Mouse (Mus musculus): ENCODE measurements around the gene Arhgef25. TPM values are rescaled to one million over a fixed set of nuclear protein-coding genes. Genes with fewer than 3 reads are reported as not detected.
"Not testable (repeated sequence)": the region's sequence is repeated elsewhere in the genome, so short reads cannot be mapped to it uniquely, and the experiment has no call there.

The Arhgef25 gene
- polyA plus RNA-seq, 1 experiment from 2014 or later, result 24.2 TPM

- H3K4me1 ChIP-seq (ENCODE audit: control insufficient read depth, insufficient read depth, low read length), result peaks cover 16% of the 10 kb centered on the region
- no peak overlapping the region for H3K4me3 ChIP-seq (ENCODE audit: low read depth, low read length)
- no peaks in the 10 kb centered on the region for H3K27me3 ChIP-seq (ENCODE audit: control insufficient read depth, insufficient read depth, low read length)
- peaks cover 23% of the 10 kb centered on the region for H3K36me3 ChIP-seq (ENCODE audit: control insufficient read depth, insufficient read depth, low read length)
- no peak overlapping the region for H3K27ac ChIP-seq (ENCODE audit: low read depth, low read length)
- no peak overlapping the region for H3K9ac ChIP-seq (replicated peaks; ENCODE audit: low read depth, low read length)
- no peak for ATAC-seq (ENCODE audit: low read depth)
- WGBS, result 70% methylated on average over 2 of the region's 2 CpGs
- no peak overlapping the region for H3K4me2 ChIP-seq (ENCODE audit: low read depth, low read length)
- no peaks in the 10 kb centered on the region for H3K9me3 ChIP-seq (ENCODE audit: control insufficient read depth, low read length)
Observed at GRCm38 (mm10) chr10:127198492-127198891, 8.6 kb upstream of the Arhgef25 start.

GRCm38 (mm10) chr10:127197505-127198110 lies 7.7 kb upstream of the Arhgef25 start:
- no peak overlapping the region for H3K4me3 ChIP-seq (ENCODE audit: low read depth, low read length)
- peaks cover 25% of the 10 kb centered on the region for H3K36me3 ChIP-seq (ENCODE audit: control insufficient read depth, insufficient read depth, low read length)
- H3K27ac ChIP-seq (ENCODE audit: low read depth, low read length), result no peak overlapping the region
- no peaks in the 10 kb centered on the region for H3K27me3 ChIP-seq (ENCODE audit: control insufficient read depth, insufficient read depth, low read length)
- H3K9me3 ChIP-seq (ENCODE audit: control insufficient read depth, low read length), result no peaks in the 10 kb centered on the region
- no peak overlapping the region for H3K9ac ChIP-seq (replicated peaks; ENCODE audit: low read depth, low read length)
- ATAC-seq (ENCODE audit: low read depth), result no peak
- no peak overlapping the region for H3K4me2 ChIP-seq (ENCODE audit: low read depth, low read length)
- H3K4me1 ChIP-seq (ENCODE audit: control insufficient read depth, insufficient read depth, low read length), result peaks cover 16% of the 10 kb centered on the region
- 72% methylated on average over 11 of the region's 11 CpGs for WGBS

GRCm38 (mm10) chr10:127197104-127197503 lies 7.2 kb upstream of the Arhgef25 start:
- Histone ChIP-seq H3K4me2 (ENCODE audit: low read depth, low read length) (no peak overlapping the region), H3K4me3 (ENCODE audit: low read depth, low read length) (no peak overlapping the region), H3K27ac (ENCODE audit: low read depth, low read length) (no peak overlapping the region), H3K9ac (replicated peaks; ENCODE audit: low read depth, low read length) (no peak overlapping the region), H3K27me3 (ENCODE audit: control insufficient read depth, insufficient read depth, low read length) (no peaks in the 10 kb centered on the region), H3K9me3 (ENCODE audit: control insufficient read depth, low read length) (no peaks in the 10 kb centered on the region), H3K4me1 (ENCODE audit: control insufficient read depth, insufficient read depth, low read length) (peaks cover 16% of the 10 kb centered on the region), H3K36me3 (ENCODE audit: control insufficient read depth, insufficient read depth, low read length) (peaks cover 29% of the 10 kb centered on the region)
- WGBS, result 91% methylated on average over 8 of the region's 8 CpGs
- no peak for ATAC-seq (ENCODE audit: low read depth)

- H3K36me3 ChIP-seq (ENCODE audit: control insufficient read depth, insufficient read depth, low read length), result peaks cover 29% of the 10 kb centered on the region
- ATAC-seq (ENCODE audit: low read depth), result peak; percentile 52; the same call in 1 of the 2 replicates
- WGBS, result 4% methylated on average over 5 of the region's 5 CpGs
Observed at GRCm38 (mm10) chr10:127196392-127196791, 6.5 kb upstream of the Arhgef25 start.

GRCm38 (mm10) chr10:127195328-127196129 lies 5.6 kb upstream of the Arhgef25 start, which contains the start of gene Dtx3:
TSS of gene Dtx3 (minus strand) at chr10:127195728.
- 0% methylated on average over 35 of the region's 47 CpGs for WGBS
- Histone ChIP-seq H3K4me2 (ENCODE audit: low read depth, low read length) (peak within 1 kb of the TSS; percentile 84), H3K9me3 (ENCODE audit: control insufficient read depth, low read length) (no peaks in the 10 kb centered on the region), H3K27me3 (ENCODE audit: control insufficient read depth, insufficient read depth, low read length) (no peaks in the 10 kb centered on the region), H3K4me1 (ENCODE audit: control insufficient read depth, insufficient read depth, low read length) (peaks cover 19% of the 10 kb centered on the region), H3K27ac (ENCODE audit: low read depth, low read length) (peak within 1 kb of the TSS; percentile 86), H3K9ac (replicated peaks; ENCODE audit: low read depth, low read length) (peak within 1 kb of the TSS; percentile 95), H3K36me3 (ENCODE audit: control insufficient read depth, insufficient read depth, low read length) (peaks cover 29% of the 10 kb centered on the region), H3K4me3 (ENCODE audit: low read depth, low read length) (peak within 1 kb of the TSS; percentile 97)
- ATAC-seq (ENCODE audit: low read depth), result peak; percentile 66

More at GRCm38 (mm10) chr10:127196392-127196791, 6.5 kb upstream of the Arhgef25 start:
- H3K4me3 ChIP-seq (ENCODE audit: low read depth, low read length), result peak overlapping the region; percentile 97
- H3K27ac ChIP-seq (ENCODE audit: low read depth, low read length), result peak overlapping the region; percentile 86
- no peaks in the 10 kb centered on the region for H3K9me3 ChIP-seq (ENCODE audit: control insufficient read depth, low read length)
- no peaks in the 10 kb centered on the region for H3K27me3 ChIP-seq (ENCODE audit: control insufficient read depth, insufficient read depth, low read length)
- peak overlapping the region; percentile 84 for H3K4me2 ChIP-seq (ENCODE audit: low read depth, low read length)
- peaks cover 16% of the 10 kb centered on the region for H3K4me1 ChIP-seq (ENCODE audit: control insufficient read depth, insufficient read depth, low read length)
- peak overlapping the region; percentile 95; the same call in 1 of the 2 replicates for H3K9ac ChIP-seq (replicated peaks; ENCODE audit: low read depth, low read length)

- Histone ChIP-seq H3K9me3 (ENCODE audit: control insufficient read depth, low read length) (no peaks in the 10 kb centered on the region), H3K9ac (replicated peaks; ENCODE audit: low read depth, low read length) (peak overlapping the region; percentile 95), H3K27ac (ENCODE audit: low read depth, low read length) (peak overlapping the region; percentile 86), H3K36me3 (ENCODE audit: control insufficient read depth, insufficient read depth, low read length) (peaks cover 23% of the 10 kb centered on the region), H3K4me3 (ENCODE audit: low read depth, low read length) (peak overlapping the region; percentile 97), H3K4me1 (ENCODE audit: control insufficient read depth, insufficient read depth, low read length) (peaks cover 27% of the 10 kb centered on the region), H3K27me3 (ENCODE audit: control insufficient read depth, insufficient read depth, low read length) (no peaks in the 10 kb centered on the region), H3K4me2 (ENCODE audit: low read depth, low read length) (peak overlapping the region; percentile 84)
- 18% methylated on average over 22 of the region's 22 CpGs for WGBS
- ATAC-seq (ENCODE audit: low read depth), result peak; percentile 39; the same call in 1 of the 2 replicates
Observed at GRCm38 (mm10) chr10:127194428-127195327, 4.8 kb upstream of the Arhgef25 start.

GRCm38 (mm10) chr10:127193011-127193410 lies 3.1 kb upstream of the Arhgef25 start:
- Histone ChIP-seq H3K27me3 (ENCODE audit: control insufficient read depth, insufficient read depth, low read length) (no peaks in the 10 kb centered on the region), H3K36me3 (ENCODE audit: control insufficient read depth, insufficient read depth, low read length) (peaks cover 11% of the 10 kb centered on the region; the same call in 1 of the 2 replicates), H3K4me3 (ENCODE audit: low read depth, low read length) (no peak overlapping the region), H3K9ac (replicated peaks; ENCODE audit: low read depth, low read length) (no peak overlapping the region), H3K27ac (ENCODE audit: low read depth, low read length) (no peak overlapping the region), H3K4me1 (ENCODE audit: control insufficient read depth, insufficient read depth, low read length) (peaks cover 35% of the 10 kb centered on the region), H3K4me2 (ENCODE audit: low read depth, low read length) (no peak overlapping the region), H3K9me3 (ENCODE audit: control insufficient read depth, low read length) (no peaks in the 10 kb centered on the region)
- 79% methylated on average over 9 of the region's 9 CpGs for WGBS
- no peak for ATAC-seq (ENCODE audit: low read depth)

GRCm38 (mm10) chr10:127192057-127192328 lies 2.1 kb upstream of the Arhgef25 start:
- H3K9ac ChIP-seq (replicated peaks; ENCODE audit: low read depth, low read length); H3K27me3 ChIP-seq (ENCODE audit: control insufficient read depth, insufficient read depth, low read length); H3K4me2 ChIP-seq (ENCODE audit: low read depth, low read length); H3K9me3 ChIP-seq (ENCODE audit: control insufficient read depth, low read length); ATAC-seq (ENCODE audit: low read depth); H3K4me3 ChIP-seq (ENCODE audit: low read depth, low read length); H3K27ac ChIP-seq (ENCODE audit: low read depth, low read length): not testable (repeated sequence)
- Histone ChIP-seq H3K36me3 (ENCODE audit: control insufficient read depth, insufficient read depth, low read length) (peaks cover 11% of the 10 kb centered on the region; the same call in 1 of the 2 replicates), H3K4me1 (ENCODE audit: control insufficient read depth, insufficient read depth, low read length) (peaks cover 39% of the 10 kb centered on the region)
- 84% methylated on average over 1 of the region's 1 CpGs for WGBS
